ENCODE assay signal across 13 mouse cellular contexts in the genomic region with DNA sequence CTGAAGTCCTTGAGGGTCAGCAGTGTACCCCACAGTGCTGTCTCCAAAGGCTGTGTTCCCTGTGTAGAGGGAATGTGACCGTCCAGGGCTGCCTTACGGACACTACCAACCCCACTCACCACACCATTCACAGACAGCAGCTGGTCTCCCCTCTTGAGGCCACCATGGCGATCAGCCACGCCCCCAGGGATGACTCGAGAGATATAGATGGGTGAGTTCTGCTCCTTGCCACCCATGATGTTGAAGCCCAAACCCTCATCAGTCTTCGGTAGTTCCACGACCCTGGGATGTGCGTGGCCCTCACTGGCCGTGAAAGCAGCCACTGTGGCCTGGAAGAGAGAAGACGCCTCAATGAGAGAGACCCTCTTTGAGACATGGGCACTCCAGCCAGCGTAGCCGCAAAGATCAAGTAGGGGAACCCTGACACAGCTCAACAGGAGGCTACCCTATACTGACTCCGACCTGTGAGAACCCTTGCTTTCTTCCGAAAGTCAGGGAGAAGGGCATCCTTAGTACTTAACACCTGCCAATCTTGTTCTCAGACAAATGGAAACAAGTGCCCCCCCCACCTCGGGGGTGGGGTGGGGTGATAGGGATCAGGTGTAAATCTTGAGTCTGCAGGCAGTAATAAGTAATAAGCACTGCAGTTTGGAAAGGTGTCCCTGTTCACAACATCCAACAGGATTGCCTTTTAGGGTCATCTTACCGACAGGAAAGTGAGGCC. TPM values are rescaled to one million over a fixed set of nuclear protein-coding genes. Genes with fewer than 3 reads are reported as not detected.
A peak's percentile ranks its signal among the peaks of the same experiment; 100 is the strongest.
DNase-seq lines count a peak whose midpoint lies in the region; ATAC-seq and TF ChIP-seq lines count a peak whose summit lies in the region.
"Had no signal": no experiment of that assay in that cellular context is flagged by ENCODE, and none has a peak within 500 bp of the region (broad histone marks: within the 10 kb centered on the region; RNA-seq: fewer than 3 reads in every experiment).

No protein-coding gene starts in this region.

- no peak for TF ChIP-seq CTCF in left cerebral cortex, adult 2 months (IDR thresholded peaks at IDR 0.05)
- TF ChIP-seq CTCF in thymus, adult 2 months (IDR thresholded peaks at IDR 0.05; ENCODE audit: borderline replicate concordance, control insufficient read depth, extremely low read depth, insufficient read depth, low read length, poor library complexity): no peak

- DNase-seq in cerebellum, adult 9-11 months: peak; percentile 71
- no peak for DNase-seq in left cerebral cortex, adult 2 months (ENCODE audit: extremely low spot score in 1 of 2, low spot score in 2 of 2)
- no peak for DNase-seq in left cerebral cortex, postnatal 36 days (ENCODE audit: low spot score in 2 of 2)
- peak; percentile 33 for DNase-seq in naive thymus-derived CD4-positive, alpha-beta T cell, adult 2 months (ENCODE audit: low read depth)
- DNase-seq in thymus, postnatal 36 days: no peak
- no peak for DNase-seq in thymus, adult 2 months
- DNase-seq: adrenal gland, postnatal 36 days; kidney, adult 18-20 months; lung, postnatal 14 days had no signal

- peak overlapping the region; percentile 84 for H3K4me3 ChIP-seq in left cerebral cortex, adult 2 months
- H3K4me3 ChIP-seq in hindbrain, embryonic 12.5 days: peak overlapping the region; percentile 45; the same call in 1 of the 2 replicates
- no peak overlapping the region for H3K4me3 ChIP-seq in thymus, adult 2 months (ENCODE audit: control insufficient read depth, insufficient read depth, low read length)

- H3K4me1 ChIP-seq in hindbrain, embryonic 12.5 days: peaks cover 37% of the 10 kb centered on the region
- H3K4me1 ChIP-seq in thymus, adult 2 months (replicated peaks; ENCODE audit: control insufficient read depth, insufficient read depth, low read length): peaks cover 28% of the 10 kb centered on the region

- intact Hi-C loops in left cerebral cortex, adult 2 months (cut with DNase I): no loop called here
- intact Hi-C loops in left cerebral cortex, postnatal 36 days (cut with DNase I): no loop called here

- no peaks in the 10 kb centered on the region for H3K9me3 ChIP-seq in hindbrain, embryonic 12.5 days (replicated peaks)

- no peak overlapping the region for H3K4me2 ChIP-seq in hindbrain, embryonic 12.5 days (replicated peaks)

- peaks cover 20% of the 10 kb centered on the region for H3K36me3 ChIP-seq in hindbrain, embryonic 12.5 days
- no peaks in the 10 kb centered on the region; the same call in 1 of the 2 replicates for H3K36me3 ChIP-seq in thymus, adult 2 months (ENCODE audit: control insufficient read depth, insufficient read depth, low read length)

- TF ChIP-seq POLR2A in thymus, adult 2 months (IDR thresholded peaks at IDR 0.05; ENCODE audit: control insufficient read depth, extremely low read depth, insufficient read depth, low read length, poor library complexity): no peak

- no peak for ATAC-seq in cerebellum, adult (ENCODE audit: insufficient number of reproducible peaks, low FRiP score, low TSS enrichment)
- ATAC-seq in hindbrain, embryonic 12.5 days (ENCODE audit: low FRiP score): no peak
- ATAC-seq: Patski had no signal

- peaks cover 43% of the 10 kb centered on the region for H3K27me3 ChIP-seq in hindbrain, embryonic 12.5 days
- peaks cover 13% of the 10 kb centered on the region for H3K27me3 ChIP-seq in thymus, adult 2 months (ENCODE audit: control insufficient read depth, insufficient read depth, low read length)
- H3K27me3 ChIP-seq: Patski had no signal

- H3K9ac ChIP-seq in hindbrain, embryonic 12.5 days: no peak overlapping the region

- 72% methylated on average over 16 of the region's 16 CpGs for WGBS in hindbrain, embryonic 12.5 days
- 79% methylated on average over 16 of the region's 16 CpGs for WGBS in thymus, adult 2 months

- H3K27ac ChIP-seq in left cerebral cortex, adult 2 months: peak overlapping the region; percentile 97
- no peak overlapping the region for H3K27ac ChIP-seq in hindbrain, embryonic 12.5 days
- H3K27ac ChIP-seq in thymus, adult 2 months (ENCODE audit: control insufficient read depth, insufficient read depth, low read length): no peak overlapping the region

RNA-seq across cellular contexts. Expression of a gene that starts 1.2 kb away (rescaled TPM):
- total RNA-seq in left cerebral cortex, adult 2 months (2021): 100 to 1,000 TPM; 156 to 178 TPM
- total RNA-seq in left cerebral cortex, postnatal 36 days (2021): 100 to 1,000 TPM; 164 to 189 TPM
- 2.9 and 3.8 TPM in 2 replicates for polyA plus RNA-seq in hindbrain, embryonic 12.5 days (2016; fragmentation: Nextera tagmentation; extraction: Ambion mirVana)
- polyA plus RNA-seq in thymus, adult 2 months (2012; rRNA removed): 0.65 and 1.0 TPM in 2 replicates
- total RNA-seq: gastrocnemius, adult 8-10 months had no signal

RNA-seq across cellular contexts. Expression of a gene that starts 2.4 kb away (rescaled TPM):
- total RNA-seq in left cerebral cortex, adult 2 months (2021): 100 to 1,000 TPM; 156 to 159 TPM
- 100 to 1,000 TPM; 154 to 168 TPM for total RNA-seq in left cerebral cortex, postnatal 36 days (2021)
- 15.6 and 16.2 TPM in 2 replicates for polyA plus RNA-seq in hindbrain, embryonic 12.5 days (2016; fragmentation: Nextera tagmentation; extraction: Ambion mirVana)
- 0.65 and 0.89 TPM in 2 replicates for polyA plus RNA-seq in thymus, adult 2 months (2012; rRNA removed)

RNA-seq across cellular contexts. Expression of a gene that starts 26.4 kb away (rescaled TPM):
- 100 to 1,000 TPM; 428 to 429 TPM for total RNA-seq in left cerebral cortex, adult 2 months (2021)
- total RNA-seq in left cerebral cortex, postnatal 36 days (2021): 100 to 1,000 TPM; 273 to 486 TPM
- 285 and 300 TPM in 2 replicates for polyA plus RNA-seq in hindbrain, embryonic 12.5 days (2016; fragmentation: Nextera tagmentation; extraction: Ambion mirVana)
- 693 and 725 TPM in 2 replicates for polyA plus RNA-seq in thymus, adult 2 months (2012; rRNA removed)

RNA-seq across cellular contexts. Expression of a gene that starts 34.1 kb away (rescaled TPM):
- total RNA-seq in left cerebral cortex, adult 2 months (2021): under 1 TPM; 0.23 to 0.61 TPM
- total RNA-seq in left cerebral cortex, postnatal 36 days (2021): under 1 TPM; 0.27 to 0.52 TPM
- polyA plus RNA-seq in hindbrain, embryonic 12.5 days (2016; fragmentation: Nextera tagmentation; extraction: Ambion mirVana): 0.65 and 0.68 TPM in 2 replicates
- polyA plus RNA-seq in thymus, adult 2 months (2012; rRNA removed): 0.56 and 9.1 TPM in 2 replicates

RNA-seq across cellular contexts. Expression of a gene that starts 35.6 kb away (rescaled TPM):
- total RNA-seq in left cerebral cortex, adult 2 months (2021): 10 to 100 TPM; 18.5 to 24.6 TPM
- total RNA-seq in left cerebral cortex, postnatal 36 days (2021): 10 to 100 TPM; 18.0 to 20.9 TPM
- 11.5 and 14.7 TPM in 2 replicates for polyA plus RNA-seq in hindbrain, embryonic 12.5 days (2016; fragmentation: Nextera tagmentation; extraction: Ambion mirVana)
- 12.1 and 12.9 TPM in 2 replicates for polyA plus RNA-seq in thymus, adult 2 months (2012; rRNA removed)

Comparison
In these comparisons a context has a peak if more than half of its experiments do, and no peak if none do; other contexts are left out.
1. DNase-seq: peak in cerebellum, adult 9-11 months (single experiment) and naive thymus-derived CD4-positive, alpha-beta T cell, adult 2 months (single experiment); none in left cerebral cortex, adult 2 months (0 of 2), left cerebral cortex, postnatal 36 days (0 of 2), thymus, postnatal 36 days (0 of 2) and thymus, adult 2 months (single experiment).